Mouse (Mus musculus) common myeloid progenitor, adult 5-6 weeks (primary cell): ENCODE results near the gene Eif4a1. TPM values are rescaled to one million over a fixed set of nuclear protein-coding genes. Genes with fewer than 3 reads are reported as not detected.
"Not testable (repeated sequence)": the region's sequence is repeated elsewhere in the genome, so short reads cannot be mapped to it uniquely, and the experiment has no call there.

Experiments used
- ATAC-seq: replicated peaks from 2 replicates; pipeline ENCODE4 v1.8.0; 2016; ENCODE audit warnings: low read depth, mild to moderate bottlenecking, moderate TSS enrichment, inconsistent platforms; ENCODE audit not compliant: poor library complexity, severe bottlenecking
- total RNA-seq: library from RNA; stranded (forward); fragments of 200-1000, 187-1606 nt; gene quantifications from 2 replicates; pipeline ENCODE4 v1.2.3, GENCODE M21; 2017

The Eif4a1 gene
- total RNA-seq, 1 experiment from 2014 or later = 895 TPM

DNA sequence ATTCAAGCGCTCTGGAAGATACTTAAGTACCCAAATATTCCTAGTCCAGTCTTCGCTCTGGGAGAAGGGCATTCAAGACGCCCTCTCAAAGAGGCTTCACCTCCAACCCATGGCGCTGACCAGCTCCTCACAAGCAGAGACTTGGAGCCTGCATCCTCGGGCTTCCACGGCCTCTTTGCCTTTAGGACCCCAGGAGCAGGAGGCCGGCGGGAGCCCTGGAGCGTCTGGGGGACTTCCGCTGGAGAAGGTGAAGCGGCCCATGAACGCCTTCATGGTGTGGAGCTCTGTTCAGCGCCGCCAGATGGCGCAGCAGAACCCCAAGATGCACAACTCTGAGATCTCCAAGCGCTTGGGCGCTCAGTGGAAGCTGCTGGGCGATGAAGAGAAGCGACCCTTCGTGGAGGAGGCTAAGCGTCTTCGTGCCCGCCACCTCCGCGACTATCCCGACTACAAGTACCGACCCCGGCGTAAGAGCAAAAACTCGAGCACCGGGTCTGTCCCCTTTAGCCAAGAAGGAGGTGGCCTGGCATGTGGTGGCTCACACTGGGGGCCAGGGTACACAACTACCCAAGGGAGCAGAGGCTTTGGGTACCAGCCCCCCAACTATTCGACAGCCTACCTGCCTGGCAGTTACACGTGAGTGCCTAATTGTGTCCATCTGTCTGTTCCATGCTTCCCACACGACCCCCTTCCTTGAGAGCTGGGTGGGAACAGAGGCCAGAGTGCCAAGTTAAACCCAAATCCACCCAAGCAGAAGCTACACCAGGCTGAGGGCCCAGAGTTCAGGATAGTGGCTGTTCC is 16.8 kb downstream of the Eif4a1 start, which contains the start of gene Sox15:
Gene Sox15, plus strand, starts transcription at position 51 of the 801 bp plus-strand sequence.
- ATAC-seq = peak; percentile 58

DNA sequence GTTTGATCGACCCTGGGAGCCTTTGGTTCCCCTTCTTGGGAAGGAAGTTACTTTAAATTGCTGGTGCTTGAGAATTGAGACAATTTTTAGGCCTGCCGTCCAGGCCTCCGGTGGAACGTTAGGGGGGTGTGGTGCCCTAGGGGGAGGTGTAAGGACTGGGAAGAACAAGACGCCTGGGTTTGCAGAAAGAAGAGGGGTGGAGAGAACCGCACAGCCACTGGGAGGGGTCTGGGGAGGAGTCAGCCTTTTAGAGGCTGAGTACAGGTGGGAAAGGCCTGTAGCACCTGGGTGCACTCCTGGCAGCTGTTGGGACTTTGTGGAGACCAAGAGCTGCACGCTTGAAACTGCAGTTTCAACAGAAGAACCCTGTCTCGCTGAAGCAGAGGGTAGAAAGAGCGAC is 17.5 kb downstream of the Eif4a1 start:
- no peak for ATAC-seq

DNA sequence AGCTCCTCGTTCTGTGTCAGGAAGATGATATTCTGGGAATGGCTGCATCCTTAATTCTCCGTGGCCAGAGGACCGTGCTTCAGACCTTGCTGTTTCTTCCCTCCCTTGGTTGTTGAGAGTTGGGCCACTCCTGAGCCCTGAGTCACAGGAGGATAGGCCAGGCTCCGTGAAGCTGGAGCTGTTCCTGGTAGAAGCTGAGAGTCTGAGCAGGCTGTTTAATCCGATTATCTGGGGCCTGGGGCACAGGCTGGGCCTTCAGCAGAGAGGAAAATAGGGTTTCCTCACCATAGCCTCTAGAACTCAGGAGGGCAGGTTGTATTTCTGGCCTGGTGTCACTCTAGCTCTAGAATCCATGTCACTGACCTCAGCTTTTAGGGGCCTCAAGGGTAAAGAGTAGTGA is 18.8 kb downstream of the Eif4a1 start:
- no peak for ATAC-seq

DNA sequence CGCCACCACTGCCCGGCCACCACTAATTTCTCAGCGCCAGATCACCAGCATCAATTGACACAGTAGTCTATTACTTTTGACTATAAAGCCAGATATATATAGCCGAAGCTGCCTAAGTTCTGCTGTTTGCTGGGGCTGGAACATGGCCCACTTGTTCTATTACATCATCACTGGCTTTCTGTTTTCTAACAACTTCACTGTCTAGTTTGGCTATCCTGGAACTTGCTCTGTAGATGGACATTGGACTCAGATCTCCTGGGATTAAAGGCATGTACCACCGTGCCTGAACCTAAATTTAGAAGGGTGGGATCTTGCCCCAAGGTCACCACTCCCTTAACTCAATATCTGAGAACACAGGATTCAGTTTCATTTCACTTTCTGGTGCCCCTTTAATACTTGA is 26.4 kb downstream of the Eif4a1 start:
- no peak for ATAC-seq

DNA sequence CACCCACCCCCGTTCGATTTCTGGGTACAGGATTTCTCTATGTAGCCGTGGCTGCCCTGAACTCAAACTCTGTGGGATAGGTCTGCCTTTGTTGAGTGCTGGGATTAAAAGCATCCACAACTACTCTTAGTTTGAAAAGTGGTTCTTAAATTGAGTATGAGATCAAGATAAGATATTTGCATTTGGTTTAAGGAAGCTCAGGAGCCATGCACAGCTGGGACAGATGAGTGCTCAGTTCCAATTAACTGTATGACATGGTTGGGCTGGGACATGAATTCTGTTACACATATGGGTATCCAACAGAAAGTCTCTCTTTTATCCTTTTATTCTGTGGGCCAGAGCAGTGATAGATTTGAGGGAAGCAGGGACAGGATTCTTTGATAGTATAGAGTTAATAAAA is 36.8 kb downstream of the Eif4a1 start:
- ATAC-seq = no peak

DNA sequence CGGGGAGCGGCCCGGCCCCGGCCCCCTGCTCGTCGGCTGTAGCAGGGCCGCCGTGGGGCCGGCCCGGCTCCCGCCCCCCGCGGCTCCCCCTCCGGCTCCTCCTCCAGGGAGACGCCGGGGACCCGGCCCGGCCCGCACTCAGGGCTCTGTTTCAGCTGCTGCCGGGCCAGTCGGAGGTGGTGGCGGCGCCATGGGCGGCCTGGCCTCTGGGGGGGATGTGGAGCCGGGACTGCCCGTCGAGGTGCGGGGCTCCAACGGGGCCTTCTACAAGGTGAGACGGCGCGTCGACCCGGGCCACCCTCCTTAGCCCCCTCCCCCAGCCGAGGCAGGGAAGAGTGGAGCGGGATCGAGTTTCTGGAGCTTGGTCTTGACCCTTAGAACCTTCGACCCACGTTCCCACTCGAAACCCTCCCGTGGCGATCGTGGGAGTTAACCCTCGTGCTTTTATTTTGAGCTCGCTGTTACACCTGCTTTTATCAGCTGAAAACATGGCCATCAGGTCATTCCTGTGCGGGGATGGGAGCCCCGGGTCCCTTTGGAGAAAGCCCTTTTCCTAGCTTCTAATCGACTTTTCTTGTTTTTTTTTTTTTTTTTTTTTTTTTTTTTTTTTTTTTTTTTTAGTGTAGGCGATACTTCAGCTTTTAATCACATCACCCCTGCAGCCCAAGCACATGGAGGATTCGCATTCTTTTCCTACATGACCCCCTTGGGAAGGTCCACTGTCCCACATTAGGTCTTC is 38.9 kb downstream of the Eif4a1 start:
- no peak for ATAC-seq

DNA sequence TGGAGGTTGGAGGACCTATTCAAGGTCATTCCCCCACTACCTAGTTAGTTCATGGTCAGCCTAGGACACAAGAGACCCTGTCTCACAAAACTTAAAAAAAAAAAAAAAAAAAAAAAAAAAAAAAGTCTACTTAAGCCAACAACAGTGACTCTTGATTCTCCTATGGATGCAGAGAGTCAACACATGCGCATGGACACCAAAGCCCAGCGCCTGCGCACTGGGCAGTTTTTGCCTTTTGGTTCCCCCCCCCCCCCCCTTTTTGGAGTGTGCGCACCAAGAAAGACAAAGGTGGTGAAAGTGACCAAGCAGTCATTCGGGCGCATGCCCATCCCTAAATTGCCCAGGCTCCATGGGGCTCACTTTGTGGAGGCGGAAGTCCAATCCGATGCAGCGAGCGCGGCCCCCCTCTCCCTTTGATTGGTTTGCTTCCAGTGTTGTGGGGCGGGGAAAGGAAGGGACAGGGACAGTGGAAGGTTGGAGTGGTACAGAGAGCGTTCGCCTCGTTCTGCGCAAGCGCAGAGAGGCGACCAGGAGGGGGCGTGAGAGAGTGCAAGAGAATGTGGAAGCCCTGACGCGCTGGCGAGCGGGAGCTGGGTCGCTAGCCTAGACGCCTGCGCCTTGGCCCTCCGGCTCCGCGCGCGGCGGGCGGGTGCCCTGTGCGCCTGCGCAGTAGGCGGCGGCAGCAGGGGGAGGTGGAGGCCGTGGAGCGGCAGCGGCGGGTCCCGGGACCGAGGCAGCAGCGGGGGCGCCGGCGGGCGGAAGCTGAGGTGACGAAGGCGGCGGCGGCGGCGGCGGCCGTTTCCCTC is 39.7 kb downstream of the Eif4a1 start, which contains the start of gene Fxr2:
Gene Fxr2, plus strand, starts transcription at position 707 of the 806 bp plus-strand sequence.
- peak; percentile 96 for ATAC-seq

DNA sequence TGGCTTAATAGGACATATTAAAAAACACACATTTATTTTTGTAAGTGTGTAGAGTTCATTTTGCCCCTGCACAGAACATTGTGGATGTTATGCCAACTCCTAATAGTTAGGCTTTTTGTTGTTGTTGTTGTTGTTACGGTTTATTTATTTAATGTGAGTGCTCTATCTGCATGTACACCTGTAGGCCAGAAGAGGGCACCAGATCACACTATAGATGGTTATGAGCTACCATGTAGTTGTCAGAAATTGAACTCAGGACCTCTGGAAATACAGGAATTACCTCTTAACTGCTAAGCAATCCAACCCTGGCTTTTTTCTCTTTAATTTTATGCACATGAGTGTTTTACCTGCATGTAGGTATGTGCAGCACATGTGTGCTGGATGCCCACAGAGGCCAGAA is 42.4 kb downstream of the Eif4a1 start:
- ATAC-seq = no peak

DNA sequence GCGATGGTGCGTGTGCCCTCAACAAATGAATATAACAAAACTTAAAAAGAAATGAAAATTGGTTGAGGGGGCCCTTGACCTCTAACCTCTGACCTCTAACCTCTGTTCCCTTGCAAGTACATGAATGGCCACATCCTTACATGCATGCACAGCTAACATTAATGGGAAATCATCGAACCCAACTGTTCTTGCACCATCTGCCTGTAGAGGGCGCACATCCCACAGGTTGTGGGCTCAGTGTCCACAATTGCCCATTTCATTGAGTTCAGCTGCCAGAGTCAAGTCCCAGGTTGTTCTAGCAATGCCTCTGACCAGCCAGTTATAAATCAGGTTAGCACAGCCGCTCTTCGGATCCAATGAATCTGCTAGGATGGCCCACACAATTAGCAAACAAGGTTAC is 43.9 kb downstream of the Eif4a1 start:
- ATAC-seq = peak; percentile 51; the same call in 1 of the 2 replicates

DNA sequence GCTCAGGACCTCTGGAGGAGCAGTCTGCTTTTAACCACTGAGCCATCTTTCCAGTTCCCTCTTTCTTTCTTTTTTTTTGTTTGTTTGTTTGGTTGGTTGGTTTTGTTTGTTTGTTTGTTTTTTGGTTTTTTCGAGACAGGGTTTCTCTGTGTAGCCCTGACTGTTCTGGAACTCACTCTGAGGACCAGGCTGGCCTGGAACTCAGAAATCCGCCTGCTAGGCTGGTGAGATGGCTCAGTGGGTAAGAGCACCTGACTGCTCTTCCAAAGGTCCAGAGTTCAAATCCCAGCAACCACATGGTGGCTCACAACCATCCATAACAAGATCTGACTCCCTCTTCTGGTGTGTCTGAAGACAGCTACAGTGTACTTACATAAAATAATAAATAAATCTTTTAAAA is 47.9 kb downstream of the Eif4a1 start:
- ATAC-seq = not testable (repeated sequence)

DNA sequence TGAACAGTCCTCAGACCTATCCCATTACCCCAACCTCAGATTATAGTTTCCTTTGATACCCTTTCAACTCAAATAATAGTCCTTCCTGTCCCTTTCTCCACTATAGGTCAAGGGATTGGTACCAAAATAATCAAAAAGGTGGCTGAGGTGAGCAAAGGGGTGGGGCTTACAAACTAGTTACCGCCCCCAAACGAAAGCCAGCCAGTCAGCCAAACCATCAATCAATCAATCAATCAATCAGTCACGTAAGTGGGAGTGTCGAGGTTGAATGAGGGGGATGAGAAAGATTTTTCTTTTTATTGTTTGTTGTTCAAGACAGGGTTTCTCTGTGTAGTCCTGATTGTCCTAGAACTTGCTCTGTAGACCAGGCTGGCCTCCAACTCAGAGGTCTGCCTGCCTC is 49.2 kb downstream of the Eif4a1 start:
- ATAC-seq = no peak

DNA sequence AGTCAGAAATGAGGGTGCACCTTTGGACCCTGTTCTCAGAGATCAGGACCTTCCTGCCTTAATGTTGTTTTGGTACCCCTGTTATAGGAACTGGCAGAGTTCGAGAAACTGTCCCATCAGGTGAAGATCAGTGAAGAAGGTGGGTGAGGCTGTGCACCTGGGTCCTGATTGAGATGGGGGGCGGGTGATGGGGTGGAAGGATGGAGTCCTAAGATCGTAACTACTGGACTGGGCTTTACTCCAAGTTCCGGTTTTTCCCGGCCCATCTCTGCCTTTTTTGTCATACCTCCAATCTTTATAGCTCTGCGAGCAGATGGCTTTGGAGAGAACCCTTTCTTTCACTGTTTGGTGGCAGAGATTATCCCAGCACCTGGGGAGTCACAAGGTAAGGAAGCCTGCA is 49.8 kb downstream of the Eif4a1 start:
- no peak for ATAC-seq

DNA sequence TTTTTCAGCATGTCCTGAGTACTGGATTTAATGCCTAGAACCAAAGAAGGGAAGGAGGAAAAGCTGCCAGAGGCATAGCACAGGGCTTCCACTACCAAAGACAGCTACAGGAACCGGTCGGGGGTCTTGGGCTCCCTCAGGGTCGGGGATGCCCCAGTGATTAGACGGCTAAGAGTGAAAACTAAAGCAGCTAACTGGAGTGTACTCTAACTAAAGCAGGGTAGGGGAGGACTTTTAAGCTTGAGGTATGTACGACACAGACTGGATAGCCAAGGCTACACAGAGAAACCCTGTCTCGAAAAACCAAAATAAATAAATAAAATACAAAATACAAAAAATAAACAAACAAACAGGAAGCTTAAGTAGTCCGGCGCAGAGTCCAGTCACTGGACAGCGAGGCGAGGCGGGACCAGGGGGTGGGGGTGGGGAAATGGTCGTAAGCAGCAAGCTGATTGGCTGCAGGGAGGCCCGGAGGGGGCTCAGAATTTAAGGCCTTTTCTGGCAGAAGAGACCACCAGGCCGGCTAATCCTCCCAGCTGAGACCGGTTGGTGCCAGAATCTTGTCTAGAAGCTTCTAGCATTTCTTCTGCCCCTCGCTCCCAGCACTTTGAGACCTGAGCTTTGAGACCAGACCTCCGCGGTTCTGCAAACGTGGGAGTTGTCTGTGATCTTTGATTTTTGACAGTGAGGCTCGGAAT is 50.5 kb downstream of the Eif4a1 start, which contains the start of gene Sat2:
Gene Sat2, plus strand, starts transcription at position 454 of the 698 bp plus-strand sequence.
- ATAC-seq = no peak

DNA sequence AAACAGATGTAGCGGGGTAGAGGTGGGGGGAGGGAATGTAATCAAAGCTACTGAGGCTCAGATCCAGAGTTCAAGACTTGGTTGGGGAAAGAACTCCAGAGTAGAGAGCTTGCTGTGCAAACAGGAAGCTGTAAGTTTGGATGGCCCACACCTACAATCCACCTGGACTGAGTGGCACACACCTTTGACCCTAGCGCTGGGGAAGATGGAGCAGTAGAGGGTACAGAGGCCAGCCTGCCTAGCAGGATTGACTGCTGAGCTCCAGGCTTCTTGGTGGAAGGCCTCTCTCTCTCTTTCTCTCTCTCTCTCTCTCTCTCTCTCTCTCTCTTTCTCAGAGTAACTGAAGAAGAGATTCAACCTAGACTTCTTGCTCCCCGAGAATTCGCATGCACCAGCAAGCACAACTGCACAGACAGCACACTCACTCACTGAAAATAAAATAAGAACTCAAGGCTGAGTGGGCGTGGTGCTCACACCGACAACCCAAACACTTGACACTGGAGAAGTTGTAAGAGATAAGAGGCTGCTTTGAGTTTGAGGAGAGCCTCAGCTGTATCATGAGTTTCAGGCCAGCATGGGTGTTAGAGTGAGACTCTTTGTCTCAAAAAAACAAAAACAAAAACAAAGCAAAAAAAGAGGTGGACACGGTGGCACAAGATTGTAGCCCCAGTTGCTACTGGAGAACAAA is 51.7 kb downstream of the Eif4a1 start:
- ATAC-seq = peak; percentile 56; the same call in 1 of the 2 replicates

DNA sequence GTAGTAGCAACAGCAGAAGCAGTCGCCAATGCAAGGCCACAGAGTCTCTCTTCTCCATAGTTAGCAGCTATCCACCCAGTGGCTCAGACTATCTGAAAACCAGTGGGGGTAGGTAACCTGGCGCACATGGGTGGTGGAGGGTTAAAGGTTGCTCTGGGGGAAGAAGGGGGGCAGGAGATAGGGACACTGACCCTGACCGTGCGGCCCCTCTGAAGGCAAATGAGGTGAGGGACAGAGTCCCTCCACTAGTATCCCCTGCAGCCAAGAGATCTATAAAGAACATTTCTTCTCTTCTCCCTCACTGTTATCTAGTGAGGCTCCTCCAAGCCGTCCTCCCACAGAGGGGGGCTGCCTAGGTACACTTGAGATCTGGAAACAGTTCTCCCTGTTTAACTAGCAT is 54.4 kb downstream of the Eif4a1 start, which contains the start of gene Shbg:
Gene Shbg, minus strand, starts transcription at position 101 of the 400 bp plus-strand sequence.
- ATAC-seq = no peak
